Mouse (Mus musculus) lung, embryonic 15.5 days (tissue): ENCODE data around the gene Bcl3. TPM values are rescaled to one million over a fixed set of nuclear protein-coding genes. Genes with fewer than 3 reads are reported as not detected.

Source experiments
- ATAC-seq: fragments of 200-750 bp; cut with Nextera tagmentation; 2 replicates; pipeline ENCODE4 v1.8.0; 2017; ENCODE audit warnings: moderate number of reproducible peaks, borderline replicate concordance; ENCODE audit not compliant: low FRiP score, low TSS enrichment; ENCODE audit errors: extremely low read depth
- H3K27ac ChIP-seq: fragments of 300-500 bp; sonication (generic); 2 replicates; pipeline ENCODE4 v1.5.1; 2015; ENCODE audit warnings: moderate library complexity, mild to moderate bottlenecking, inconsistent platforms
- H3K27me3 ChIP-seq: fragments of 300-500 bp; sonication (generic); 2 replicates; pipeline ENCODE4 v1.6.1; 2015; ENCODE audit warnings: inconsistent platforms
- H3K36me3 ChIP-seq: fragments of 300-500 bp; sonication (generic); 2 replicates; pipeline ENCODE4 v1.6.1; 2015; ENCODE audit warnings: inconsistent platforms
- H3K4me1 ChIP-seq: fragments of 300-500 bp; sonication (generic); 2 replicates; pipeline ENCODE4 v1.6.1; 2015; ENCODE audit warnings: inconsistent platforms
- H3K4me2 ChIP-seq: fragments of 300-500 bp; sonication (generic); 2 replicates; pipeline ENCODE4 v1.6.1; 2015; ENCODE audit warnings: inconsistent platforms, mild to moderate bottlenecking, moderate library complexity
- H3K4me3 ChIP-seq: fragments of 300-500 bp; sonication (generic); 2 replicates; pipeline ENCODE4 v1.5.1; 2015; ENCODE audit warnings: mild to moderate bottlenecking, inconsistent platforms
- H3K9ac ChIP-seq: fragments of 300-500 bp; sonication (generic); 2 replicates; pipeline ENCODE4 v1.6.1; 2015; ENCODE audit warnings: inconsistent platforms
- H3K9me3 ChIP-seq: fragments of 300-500 bp; sonication (generic); 2 replicates; pipeline ENCODE4 v1.6.1; 2016; ENCODE audit warnings: inconsistent platforms
- WGBS: fragments of 180-500 bp; shearing (Covaris S2); methylation state at CpG from one replicate; pipeline ENCODE4 v1.1.7; 2015; 5-methylcytosine and 5-hydroxymethylcytosine counted together
- polyA plus RNA-seq: library from polyadenylated mRNA; unstranded; fragments of >200 nt; fragmentation: Nextera tagmentation; extraction: Ambion mirVana; gene quantifications from 2 replicates; pipeline ENCODE4 v1.2.1, GENCODE M21; 2015

Bcl3 gene
- polyA plus RNA-seq, 1 experiment from 2014 or later, result 4.7 TPM

DNA sequence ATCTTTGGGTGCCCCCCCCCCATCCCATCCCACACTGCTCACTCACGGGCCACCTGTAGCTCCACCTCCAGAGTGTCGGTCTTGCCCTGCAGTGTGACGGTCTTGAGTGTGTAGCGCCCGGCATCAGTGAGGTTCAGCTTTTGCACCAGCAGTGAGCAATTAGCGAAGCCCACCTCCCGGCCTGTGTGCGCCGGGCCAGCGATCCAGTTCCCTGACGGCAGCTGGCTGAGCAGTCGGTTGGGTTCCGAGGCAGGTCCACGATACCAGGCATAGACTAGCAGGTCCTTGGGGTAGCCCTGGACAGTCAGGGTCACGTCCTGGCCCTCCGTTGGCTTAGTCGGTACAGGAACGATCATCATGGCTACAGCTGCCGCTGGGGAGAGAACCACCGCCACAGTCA lies 31.0 kb upstream of the Bcl3 start:
- Histone ChIP-seq H3K4me2 (no peak overlapping the region), H3K36me3 (no peaks in the 10 kb centered on the region), H3K9ac (no peak overlapping the region), H3K27me3 (peaks cover 23% of the 10 kb centered on the region), H3K9me3 (no peaks in the 10 kb centered on the region), H3K27ac (no peak overlapping the region), H3K4me3 (no peak overlapping the region), H3K4me1 (peaks cover 6% of the 10 kb centered on the region; the same call in 1 of the 2 replicates)
- ATAC-seq, result peak; percentile 37; the same call in 1 of the 2 replicates
- 90% methylated on average over 20 of the region's 20 CpGs for WGBS

GRCm38 (mm10) chr7:19851858-19852570 lies 29.4 kb upstream of the Bcl3 start, which contains the start of gene Gm19345:
TSS of gene Gm19345 (plus strand) at chr7:19852003.
- Histone ChIP-seq H3K27ac (no peak within 1 kb of the TSS), H3K27me3 (peaks cover 23% of the 10 kb centered on the region), H3K36me3 (no peaks in the 10 kb centered on the region), H3K9ac (no peak within 1 kb of the TSS), H3K9me3 (no peaks in the 10 kb centered on the region), H3K4me3 (peak within 1 kb of the TSS; percentile 16; the same call in 1 of the 2 replicates), H3K4me1 (peaks cover 9% of the 10 kb centered on the region), H3K4me2 (peak within 1 kb of the TSS; percentile 50)
- ATAC-seq, result peak; percentile 52; the same call in 1 of the 2 replicates
- WGBS, result 5% methylated on average over 33 of the region's 33 CpGs

DNA sequence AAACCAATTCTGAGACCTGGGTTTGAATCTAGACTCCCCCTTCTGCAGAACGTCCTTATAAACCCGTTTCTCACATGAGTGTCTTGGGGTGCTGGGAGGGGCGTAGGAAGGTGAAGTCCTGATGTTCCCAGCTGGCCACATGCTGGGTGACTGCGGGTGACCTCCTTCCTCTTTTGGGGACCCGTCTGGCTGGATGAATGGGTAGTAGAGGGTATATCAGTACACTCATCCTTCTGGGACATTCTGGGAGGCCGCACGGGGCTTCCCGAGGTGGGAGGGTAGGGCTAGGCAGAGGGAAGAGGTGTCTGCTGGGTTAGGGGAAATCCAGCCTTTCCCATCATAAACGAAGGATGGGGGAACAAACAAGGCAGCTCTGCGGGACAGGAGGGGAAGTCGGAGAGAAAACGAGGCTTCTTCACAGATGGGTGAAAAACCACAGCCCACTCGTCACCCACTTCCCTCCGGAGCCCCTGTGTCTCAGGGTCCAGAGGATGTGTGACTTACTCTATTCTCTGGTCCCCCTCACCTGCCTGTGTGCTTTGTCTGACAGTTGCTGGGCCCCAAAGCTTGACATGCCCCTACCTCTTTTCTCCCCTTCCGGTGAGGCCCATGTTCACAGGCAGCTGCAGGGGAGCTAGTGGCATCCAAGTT lies 22.1 kb upstream of the Bcl3 start:
- peaks cover 14% of the 10 kb centered on the region for H3K27me3 ChIP-seq
- no peaks in the 10 kb centered on the region for H3K9me3 ChIP-seq
- no peak overlapping the region for H3K4me2 ChIP-seq
- WGBS, result 59% methylated on average over 15 of the region's 15 CpGs
- H3K27ac ChIP-seq, result no peak overlapping the region
- ATAC-seq, result no peak
- no peak overlapping the region for H3K9ac ChIP-seq
- H3K4me1 ChIP-seq, result peaks cover 3% of the 10 kb centered on the region; the same call in 1 of the 2 replicates
- H3K4me3 ChIP-seq, result no peak overlapping the region
- no peaks in the 10 kb centered on the region for H3K36me3 ChIP-seq

DNA sequence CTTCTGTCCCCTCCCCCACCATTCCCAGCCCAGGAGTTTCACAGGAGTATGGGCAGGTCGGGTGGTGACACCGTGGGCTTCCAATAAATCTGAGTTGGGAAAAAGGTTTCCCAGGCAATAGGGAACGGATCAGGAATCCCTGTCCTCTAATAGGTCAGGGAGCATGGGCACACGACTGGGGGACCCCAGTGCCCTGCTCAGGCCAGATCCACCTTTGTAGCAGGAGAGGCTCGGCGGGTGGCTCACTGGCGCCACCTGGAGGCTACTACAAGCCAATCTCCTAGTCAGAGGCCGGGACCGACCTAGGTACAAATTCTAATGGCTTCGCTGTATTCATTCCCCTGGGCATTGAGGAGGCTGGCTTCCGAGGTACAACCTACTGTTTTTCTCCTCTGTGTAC lies 21.0 kb upstream of the Bcl3 start:
- no peaks in the 10 kb centered on the region for H3K36me3 ChIP-seq
- no peak overlapping the region for H3K4me3 ChIP-seq
- no peak overlapping the region for H3K4me2 ChIP-seq
- H3K4me1 ChIP-seq, result peaks cover 3% of the 10 kb centered on the region; the same call in 1 of the 2 replicates
- ATAC-seq, result peak; percentile 33; the same call in 1 of the 2 replicates
- H3K27ac ChIP-seq, result no peak overlapping the region
- H3K9ac ChIP-seq, result no peak overlapping the region
- peaks cover 14% of the 10 kb centered on the region for H3K27me3 ChIP-seq
- no peaks in the 10 kb centered on the region for H3K9me3 ChIP-seq
- 5% methylated on average over 11 of the region's 11 CpGs for WGBS

GRCm38 (mm10) chr7:19842885-19843504 lies 20.4 kb upstream of the Bcl3 start:
- Histone ChIP-seq H3K4me3 (no peak overlapping the region), H3K4me1 (peaks cover 3% of the 10 kb centered on the region; the same call in 1 of the 2 replicates), H3K9ac (no peak overlapping the region), H3K27me3 (peaks cover 14% of the 10 kb centered on the region), H3K27ac (no peak overlapping the region), H3K36me3 (no peaks in the 10 kb centered on the region), H3K4me2 (no peak overlapping the region), H3K9me3 (no peaks in the 10 kb centered on the region)
- ATAC-seq, result no peak
- 30% methylated on average over 19 of the region's 19 CpGs for WGBS

DNA sequence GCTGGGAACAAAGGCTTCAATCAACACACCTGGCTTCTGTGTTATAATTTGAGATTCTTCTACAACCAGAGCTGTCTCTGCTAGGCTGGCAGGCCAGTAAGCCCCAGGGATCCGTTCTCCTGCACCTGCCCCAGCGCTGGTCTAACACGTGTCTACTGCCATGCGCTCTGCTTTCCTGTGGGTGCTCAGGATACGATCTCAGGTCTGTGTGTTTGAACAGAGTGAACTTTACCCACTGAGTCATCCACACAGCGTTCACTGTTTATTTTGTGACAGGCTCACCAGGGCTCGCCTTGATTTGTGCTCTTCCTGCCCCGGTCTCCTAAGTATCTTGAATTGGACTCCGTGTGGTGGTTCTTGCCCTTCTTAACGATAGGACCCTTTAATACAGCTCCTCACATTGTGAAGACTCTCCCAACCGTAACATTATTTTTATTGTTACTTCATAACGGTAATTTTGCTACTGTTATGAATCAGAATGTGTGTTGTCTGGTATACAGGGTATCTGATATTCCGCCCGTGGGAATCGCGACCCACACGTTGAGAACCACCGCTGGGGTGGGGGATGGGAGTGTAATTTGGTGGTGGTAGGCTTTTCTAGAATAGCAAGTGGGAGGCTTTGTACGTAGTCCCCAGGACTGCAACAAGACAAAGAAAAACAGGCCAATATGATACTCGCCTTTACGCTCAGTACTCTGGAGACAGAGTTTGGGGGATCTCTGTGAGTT lies 19.3 kb upstream of the Bcl3 start:
- ATAC-seq, result no peak

GRCm38 (mm10) chr7:19840936-19841335 lies 18.4 kb upstream of the Bcl3 start:
- H3K4me3 ChIP-seq, result no peak overlapping the region
- H3K36me3 ChIP-seq, result no peaks in the 10 kb centered on the region
- no peak overlapping the region for H3K27ac ChIP-seq
- no peaks in the 10 kb centered on the region for H3K4me1 ChIP-seq
- no peaks in the 10 kb centered on the region for H3K9me3 ChIP-seq
- no peak overlapping the region for H3K9ac ChIP-seq
- WGBS, result 71% methylated on average over 3 of the region's 3 CpGs
- peaks cover 14% of the 10 kb centered on the region for H3K27me3 ChIP-seq
- no peak overlapping the region for H3K4me2 ChIP-seq
- no peak for ATAC-seq

More for the DNA sequence above, 19.3 kb upstream of the Bcl3 start:
- no peak overlapping the region for H3K9ac ChIP-seq
- no peak overlapping the region for H3K4me3 ChIP-seq
- no peaks in the 10 kb centered on the region for H3K4me1 ChIP-seq
- peaks cover 14% of the 10 kb centered on the region for H3K27me3 ChIP-seq
- no peak overlapping the region for H3K4me2 ChIP-seq
- H3K9me3 ChIP-seq, result no peaks in the 10 kb centered on the region
- WGBS, result 59% methylated on average over 21 of the region's 21 CpGs
- no peak overlapping the region for H3K27ac ChIP-seq
- no peaks in the 10 kb centered on the region for H3K36me3 ChIP-seq

DNA sequence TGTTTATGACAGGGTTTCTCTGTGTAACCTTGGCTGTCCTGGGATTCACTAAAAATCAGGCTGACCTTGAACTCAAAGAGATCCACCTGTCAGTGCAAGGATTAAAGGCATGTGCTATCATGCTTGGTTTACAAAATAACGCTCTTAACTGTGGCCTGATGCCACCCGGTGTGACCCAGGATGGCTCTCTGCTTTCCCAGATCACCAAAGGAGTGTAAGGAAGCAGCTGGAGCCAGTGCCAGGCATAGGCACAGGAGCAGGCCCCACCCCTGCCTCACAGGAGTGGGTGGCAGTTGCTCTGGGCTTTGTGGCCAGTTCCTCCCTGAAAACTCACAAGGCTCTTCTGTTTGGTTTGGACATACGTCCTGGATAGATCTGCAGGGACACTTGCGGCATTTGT lies 17.8 kb upstream of the Bcl3 start:
- H3K9ac ChIP-seq, result no peak overlapping the region
- ATAC-seq, result no peak
- H3K27me3 ChIP-seq, result peaks cover 14% of the 10 kb centered on the region
- no peaks in the 10 kb centered on the region for H3K36me3 ChIP-seq
- 66% methylated on average over 4 of the region's 4 CpGs for WGBS
- no peak overlapping the region for H3K4me2 ChIP-seq
- no peaks in the 10 kb centered on the region for H3K9me3 ChIP-seq
- H3K4me3 ChIP-seq, result no peak overlapping the region
- no peaks in the 10 kb centered on the region for H3K4me1 ChIP-seq
- no peak overlapping the region for H3K27ac ChIP-seq

- no peaks in the 10 kb centered on the region for H3K36me3 ChIP-seq
- no peak overlapping the region for H3K27ac ChIP-seq
- no peaks in the 10 kb centered on the region for H3K9me3 ChIP-seq
- ATAC-seq, result no peak
- H3K4me2 ChIP-seq, result no peak overlapping the region
- no peak overlapping the region for H3K9ac ChIP-seq
- no peak overlapping the region for H3K4me3 ChIP-seq
- H3K27me3 ChIP-seq, result no peaks in the 10 kb centered on the region
- H3K4me1 ChIP-seq, result no peaks in the 10 kb centered on the region
- WGBS, result 44% methylated on average over 3 of the region's 3 CpGs
Measured at GRCm38 (mm10) chr7:19836843-19837242, 14.3 kb upstream of the Bcl3 start.

DNA sequence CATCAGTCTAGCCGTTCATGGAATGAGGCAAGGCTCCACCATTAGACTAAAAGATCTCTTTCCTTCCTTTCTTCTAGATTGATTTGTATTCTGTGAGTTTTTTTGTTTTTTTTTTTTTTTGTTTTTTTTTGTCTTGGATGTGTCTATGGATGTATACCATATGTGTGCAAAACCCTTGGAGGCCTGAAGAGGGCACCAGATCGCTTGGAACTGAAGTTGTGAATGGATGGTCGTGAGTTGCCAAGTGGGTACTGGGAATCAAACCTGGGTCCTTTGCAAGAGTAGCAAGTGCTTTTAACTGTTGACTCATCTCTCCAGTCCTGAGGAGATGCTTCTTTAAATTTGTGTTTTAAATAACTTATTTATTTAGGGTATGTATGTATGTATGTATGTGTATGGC lies 11.5 kb upstream of the Bcl3 start:
- ATAC-seq, result no peak
- peaks cover 16% of the 10 kb centered on the region for H3K4me1 ChIP-seq
- H3K27me3 ChIP-seq, result no peaks in the 10 kb centered on the region
- no peaks in the 10 kb centered on the region for H3K36me3 ChIP-seq
- no peak overlapping the region for H3K4me2 ChIP-seq
- no peak overlapping the region for H3K27ac ChIP-seq
- no peak overlapping the region for H3K9ac ChIP-seq
- WGBS, result 56% methylated on average over 3 of the region's 3 CpGs
- H3K4me3 ChIP-seq, result no peak overlapping the region
- H3K9me3 ChIP-seq, result no peaks in the 10 kb centered on the region

- Histone ChIP-seq H3K4me1 (peaks cover 17% of the 10 kb centered on the region), H3K4me3 (no peak overlapping the region), H3K36me3 (no peaks in the 10 kb centered on the region), H3K9ac (no peak overlapping the region), H3K27ac (no peak overlapping the region), H3K27me3 (no peaks in the 10 kb centered on the region), H3K9me3 (no peaks in the 10 kb centered on the region), H3K4me2 (no peak overlapping the region)
- ATAC-seq, result peak; percentile 16; the same call in 1 of the 2 replicates
- 35% methylated on average over 9 of the region's 9 CpGs for WGBS
Measured at GRCm38 (mm10) chr7:19831837-19832236, 9.3 kb upstream of the Bcl3 start.
